Mouse (Mus musculus) neural tube, embryonic 15.5 days (tissue): Measurements from ENCODE around the gene Foxc1. TPM values are rescaled to one million over a fixed set of nuclear protein-coding genes. Genes with fewer than 3 reads are reported as not detected.

Experiments used
- ATAC-seq: fragments of 200-750 bp; cut with Nextera tagmentation; 2 replicates; pipeline ENCODE4 v1.8.0; 2017; ENCODE audit warnings: mild to moderate bottlenecking, moderate TSS enrichment, moderate library complexity; ENCODE audit not compliant: low FRiP score
- H3K27ac ChIP-seq: fragments of 300-500 bp; sonication (generic); replicated peaks from 2 replicates; pipeline ENCODE4 v1.5.1; 2015; ENCODE audit warnings: mild to moderate bottlenecking, inconsistent platforms
- H3K27me3 ChIP-seq: fragments of 300-500 bp; sonication (generic); replicated peaks from 2 replicates; pipeline ENCODE4 v1.6.1; 2015; ENCODE audit warnings: inconsistent platforms
- H3K36me3 ChIP-seq: fragments of 300-500 bp; sonication (generic); 2 replicates; pipeline ENCODE4 v1.6.1; 2015; ENCODE audit warnings: inconsistent platforms
- H3K4me1 ChIP-seq: fragments of 300-500 bp; sonication (generic); 2 replicates; pipeline ENCODE4 v1.6.1; 2015; ENCODE audit warnings: inconsistent platforms
- H3K4me2 ChIP-seq: fragments of 300-500 bp; sonication (generic); 2 replicates; pipeline ENCODE4 v1.6.1; 2015; ENCODE audit warnings: inconsistent platforms, mild to moderate bottlenecking, moderate library complexity
- H3K4me3 ChIP-seq: fragments of 300-500 bp; sonication (generic); replicated peaks from 2 replicates; pipeline ENCODE4 v1.5.1; 2015; ENCODE audit warnings: mild to moderate bottlenecking, inconsistent platforms
- H3K9ac ChIP-seq: fragments of 300-500 bp; sonication (generic); replicated peaks from 2 replicates; pipeline ENCODE4 v1.6.1; 2015; ENCODE audit warnings: mild to moderate bottlenecking, inconsistent platforms
- H3K9me3 ChIP-seq: fragments of 300-500 bp; sonication (generic); replicated peaks from 2 replicates; pipeline ENCODE4 v1.6.1; 2016; ENCODE audit warnings: inconsistent platforms
- WGBS: fragments of 180-500 bp; shearing (Covaris S2); methylation state at CpG from one replicate; pipeline ENCODE4 v1.1.7; 2015; ENCODE audit warnings: mixed read lengths; 5-methylcytosine and 5-hydroxymethylcytosine counted together
- polyA plus RNA-seq: library from polyadenylated mRNA; unstranded; fragments of >200 nt; fragmentation: Nextera tagmentation; extraction: Ambion mirVana; gene quantifications from 2 replicates; pipeline ENCODE4 v1.2.1, GENCODE M21; 2015

Foxc1 gene
- polyA plus RNA-seq, 1 experiment from 2014 or later: 1.1 TPM

GRCm38 (mm10) chr13:31853564-31853963 is 47.1 kb downstream of the Foxc1 start:
- Histone ChIP-seq H3K36me3 (no peaks in the 10 kb centered on the region), H3K4me2 (no peak overlapping the region), H3K4me1 (peaks cover 8% of the 10 kb centered on the region; the same call in 1 of the 2 replicates), H3K9ac (no peak overlapping the region), H3K9me3 (no peaks in the 10 kb centered on the region), H3K27ac (no peak overlapping the region), H3K4me3 (no peak overlapping the region), H3K27me3 (no peaks in the 10 kb centered on the region)
- WGBS: 57% methylated on average over 2 of the region's 2 CpGs
- ATAC-seq: no peak

GRCm38 (mm10) chr13:31854000-31854399 is 47.6 kb downstream of the Foxc1 start:
- H3K27me3 ChIP-seq: no peaks in the 10 kb centered on the region
- WGBS: 73% methylated on average over 4 of the region's 4 CpGs
- no peak overlapping the region for H3K27ac ChIP-seq
- H3K4me1 ChIP-seq: peaks cover 8% of the 10 kb centered on the region; the same call in 1 of the 2 replicates
- no peaks in the 10 kb centered on the region for H3K9me3 ChIP-seq
- H3K4me3 ChIP-seq: no peak overlapping the region
- no peak for ATAC-seq
- no peaks in the 10 kb centered on the region for H3K36me3 ChIP-seq
- no peak overlapping the region for H3K4me2 ChIP-seq
- no peak overlapping the region for H3K9ac ChIP-seq

- H3K27me3 ChIP-seq: no peaks in the 10 kb centered on the region
- H3K4me1 ChIP-seq: no peaks in the 10 kb centered on the region
- no peaks in the 10 kb centered on the region for H3K9me3 ChIP-seq
- no peak overlapping the region for H3K4me3 ChIP-seq
- no peak overlapping the region for H3K9ac ChIP-seq
- no peak overlapping the region for H3K4me2 ChIP-seq
- WGBS: 91% methylated on average over 5 of the region's 5 CpGs
- H3K36me3 ChIP-seq: no peaks in the 10 kb centered on the region
- ATAC-seq: no peak
- H3K27ac ChIP-seq: no peak overlapping the region
Measured at GRCm38 (mm10) chr13:31860200-31860599, 53.8 kb downstream of the Foxc1 start.

Other genes starting within 250 kb of the Foxc1 start
- gene A530084C06Rik, start 247.3 kb upstream of the Foxc1 start, polyA plus RNA-seq: not detected in 2 replicates
- 4.5 and 6.3 TPM in 2 replicates for gene Foxf2, start 180.8 kb upstream of the Foxc1 start, polyA plus RNA-seq